Mouse (Mus musculus) neural tube, embryonic 13.5 days (tissue): ENCODE measurements at regions not wholly inside any gene's neighbourhood (a gene's known extent, or its start where the extent isn't known, plus 50 kb on each side); places are given as distances from the start of the nearest gene placed in this dataset.

Experiments used
- ATAC-seq: fragments of 200-750 bp; cut with Nextera tagmentation; 2 replicates; pipeline ENCODE4 v1.8.0; 2017; ENCODE audit warnings: low read depth, mild to moderate bottlenecking, moderate TSS enrichment, moderate library complexity
- H3K27ac ChIP-seq: fragments of 300-500 bp; sonication (generic); replicated peaks from 2 replicates; pipeline ENCODE4 v1.5.1; 2015; ENCODE audit warnings: moderate library complexity, mild to moderate bottlenecking, inconsistent platforms
- H3K27me3 ChIP-seq: fragments of 300-500 bp; sonication (generic); 2 replicates; pipeline ENCODE4 v1.6.1; 2015; ENCODE audit warnings: mild to moderate bottlenecking, inconsistent platforms
- H3K36me3 ChIP-seq: fragments of 300-500 bp; sonication (generic); 2 replicates; pipeline ENCODE4 v1.6.1; 2015; ENCODE audit warnings: mild to moderate bottlenecking, inconsistent platforms
- H3K4me1 ChIP-seq: fragments of 300-500 bp; sonication (generic); replicated peaks from 2 replicates; pipeline ENCODE4 v1.6.1; 2015; ENCODE audit warnings: inconsistent platforms
- H3K4me2 ChIP-seq: fragments of 300-500 bp; sonication (generic); 2 replicates; pipeline ENCODE4 v1.6.1; 2015; ENCODE audit warnings: inconsistent platforms, mild to moderate bottlenecking, moderate library complexity
- H3K4me3 ChIP-seq: fragments of 300-500 bp; sonication (generic); 2 replicates; pipeline ENCODE4 v1.5.1; 2015; ENCODE audit warnings: mild to moderate bottlenecking, inconsistent platforms
- H3K9ac ChIP-seq: fragments of 300-500 bp; sonication (generic); 2 replicates; pipeline ENCODE4 v1.6.1; 2015; ENCODE audit warnings: moderate library complexity, mild to moderate bottlenecking, inconsistent platforms
- H3K9me3 ChIP-seq: fragments of 300-500 bp; sonication (generic); 2 replicates; pipeline ENCODE4 v1.6.1; 2016; ENCODE audit warnings: inconsistent platforms
- WGBS: fragments of 180-500 bp; shearing (Covaris S2); methylation state at CpG from one replicate; pipeline ENCODE4 v1.1.7; 2015; 5-methylcytosine and 5-hydroxymethylcytosine counted together

- 83% methylated on average over 3 of the region's 3 CpGs for WGBS
Observed at GRCm38 (mm10) chr4:34172000-34172399, 122.0 kb upstream of the Spaca1 start.

DNA sequence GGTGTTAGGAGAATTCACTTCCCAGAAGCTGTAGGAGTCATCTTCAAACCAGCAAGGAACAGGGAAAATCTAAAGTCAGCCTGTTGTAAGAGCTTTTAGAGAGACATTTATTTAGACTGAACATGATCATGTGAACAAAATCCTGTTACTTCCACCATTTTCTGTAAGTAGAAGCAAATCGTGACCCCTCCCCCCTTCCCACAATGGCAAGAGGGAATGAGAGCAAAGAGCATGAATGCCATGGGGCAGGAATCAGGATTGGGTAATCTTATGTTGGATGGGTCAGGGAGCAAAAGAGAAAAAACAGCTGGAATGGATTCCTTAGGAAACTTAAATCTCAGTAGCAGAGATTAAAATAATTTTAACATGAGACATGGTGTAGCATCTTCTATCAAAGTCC lies 127.4 kb upstream of the Spaca1 start:
- Histone ChIP-seq H3K27ac (no peak overlapping the region), H3K27me3 (no peaks in the 10 kb centered on the region), H3K4me3 (no peak overlapping the region), H3K9ac (no peak overlapping the region), H3K4me2 (no peak overlapping the region), H3K36me3 (no peaks in the 10 kb centered on the region), H3K4me1 (no peaks in the 10 kb centered on the region), H3K9me3 (no peaks in the 10 kb centered on the region; the same call in 1 of the 2 replicates)
- WGBS = 85% methylated on average over 1 of the region's 1 CpGs
- no peak for ATAC-seq

More at GRCm38 (mm10) chr4:34172000-34172399, 122.0 kb upstream of the Spaca1 start:
- Histone ChIP-seq H3K9ac (no peak overlapping the region), H3K36me3 (no peaks in the 10 kb centered on the region), H3K4me2 (no peak overlapping the region), H3K4me1 (peaks cover 5% of the 10 kb centered on the region; the same call in 1 of the 2 replicates), H3K4me3 (no peak overlapping the region), H3K9me3 (no peaks in the 10 kb centered on the region), H3K27ac (no peak overlapping the region), H3K27me3 (no peaks in the 10 kb centered on the region)
- ATAC-seq = no peak

GRCm38 (mm10) chr4:34186522-34186921 lies 136.5 kb upstream of the Spaca1 start:
- H3K4me3 ChIP-seq = no peak overlapping the region
- no peaks in the 10 kb centered on the region for H3K4me1 ChIP-seq
- H3K36me3 ChIP-seq = no peaks in the 10 kb centered on the region
- H3K27me3 ChIP-seq = no peaks in the 10 kb centered on the region
- no peaks in the 10 kb centered on the region for H3K9me3 ChIP-seq
- H3K27ac ChIP-seq = no peak overlapping the region
- no peak for ATAC-seq
- H3K9ac ChIP-seq = no peak overlapping the region
- 91% methylated on average over 5 of the region's 5 CpGs for WGBS
- H3K4me2 ChIP-seq = no peak overlapping the region

DNA sequence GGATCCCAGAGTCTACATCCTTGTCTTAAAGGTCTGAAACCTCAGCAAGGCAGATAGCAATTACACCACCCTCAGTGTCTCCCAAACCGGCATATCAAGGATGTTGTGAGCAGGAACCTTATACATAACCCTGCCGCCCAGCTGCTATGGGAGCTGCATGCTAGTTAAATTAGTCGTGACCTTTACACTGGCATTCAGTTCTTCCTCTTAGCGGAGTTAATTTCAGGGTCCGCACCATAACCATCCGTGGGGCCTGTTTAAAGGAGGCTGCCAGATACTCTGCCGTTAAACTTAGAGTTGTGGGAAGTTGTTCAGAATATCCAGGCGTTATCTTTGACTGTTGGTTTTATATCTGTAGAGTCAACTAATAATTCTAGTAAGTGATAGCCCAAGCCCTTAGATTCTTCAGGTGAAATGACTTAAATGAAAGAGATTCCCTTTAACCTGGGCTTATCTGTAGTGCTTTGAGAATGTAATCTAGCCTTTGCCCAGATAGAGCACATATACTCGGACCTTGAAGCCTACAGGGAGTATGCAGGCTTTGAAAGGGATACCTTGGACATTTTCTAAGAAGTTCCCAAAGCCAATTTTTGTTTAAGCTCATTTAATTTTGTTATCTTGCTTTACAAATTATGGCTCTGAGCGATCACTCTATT lies 153.3 kb upstream of the Spaca1 start:
- H3K27ac ChIP-seq = no peak overlapping the region
- no peak overlapping the region for H3K4me2 ChIP-seq
- H3K36me3 ChIP-seq = no peaks in the 10 kb centered on the region
- H3K4me3 ChIP-seq = no peak overlapping the region
- no peak overlapping the region for H3K9ac ChIP-seq
- H3K27me3 ChIP-seq = no peaks in the 10 kb centered on the region
- no peaks in the 10 kb centered on the region for H3K4me1 ChIP-seq
- WGBS = 86% methylated on average over 10 of the region's 10 CpGs
- no peaks in the 10 kb centered on the region for H3K9me3 ChIP-seq
- ATAC-seq = no peak

GRCm38 (mm10) chr4:34209179-34209896 lies 159.3 kb upstream of the Spaca1 start:
- Histone ChIP-seq H3K36me3 (no peaks in the 10 kb centered on the region), H3K27ac (no peak overlapping the region), H3K9ac (no peak overlapping the region), H3K4me3 (no peak overlapping the region), H3K27me3 (no peaks in the 10 kb centered on the region), H3K9me3 (no peaks in the 10 kb centered on the region), H3K4me2 (no peak overlapping the region), H3K4me1 (no peaks in the 10 kb centered on the region)
- no peak for ATAC-seq
- WGBS = 62% methylated on average over 5 of the region's 5 CpGs

GRCm38 (mm10) chr4:34213731-34214130 lies 163.7 kb upstream of the Spaca1 start:
- no peak overlapping the region for H3K9ac ChIP-seq
- no peaks in the 10 kb centered on the region for H3K27me3 ChIP-seq
- no peaks in the 10 kb centered on the region for H3K36me3 ChIP-seq
- no peaks in the 10 kb centered on the region for H3K9me3 ChIP-seq
- no peak for ATAC-seq
- peaks cover 5% of the 10 kb centered on the region; the same call in 1 of the 2 replicates for H3K4me1 ChIP-seq
- no peak overlapping the region for H3K4me3 ChIP-seq
- no peak overlapping the region for H3K27ac ChIP-seq
- no peak overlapping the region for H3K4me2 ChIP-seq

- no peak overlapping the region for H3K27ac ChIP-seq
- H3K4me2 ChIP-seq = no peak overlapping the region
- peaks cover 5% of the 10 kb centered on the region; the same call in 1 of the 2 replicates for H3K4me1 ChIP-seq
- H3K9ac ChIP-seq = no peak overlapping the region
- no peaks in the 10 kb centered on the region for H3K27me3 ChIP-seq
- 85% methylated on average over 11 of the region's 11 CpGs for WGBS
- no peak overlapping the region for H3K4me3 ChIP-seq
- no peaks in the 10 kb centered on the region for H3K9me3 ChIP-seq
- no peaks in the 10 kb centered on the region for H3K36me3 ChIP-seq
- no peak for ATAC-seq
Observed at GRCm38 (mm10) chr4:34214346-34214745, 164.4 kb upstream of the Spaca1 start.

DNA sequence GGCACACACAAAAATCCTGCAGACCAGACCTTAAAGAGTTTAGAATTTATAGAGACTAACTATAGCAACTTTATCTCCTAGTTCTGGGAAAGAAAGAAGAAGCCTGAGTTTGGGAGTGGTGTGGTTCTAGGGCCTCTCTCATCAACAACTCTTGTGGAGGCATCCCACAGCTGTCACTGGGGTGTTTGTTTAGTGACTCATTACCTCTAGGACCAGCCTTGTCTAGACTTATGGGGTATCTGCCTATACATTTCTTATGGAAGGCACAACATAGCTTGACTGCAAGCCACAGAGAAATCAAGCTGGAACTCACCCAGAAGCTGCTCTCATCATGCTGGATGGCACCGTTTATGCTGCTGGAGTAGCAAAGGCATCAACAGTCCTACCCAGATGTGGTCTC lies 171.9 kb upstream of the Spaca1 start:
- H3K36me3 ChIP-seq = no peaks in the 10 kb centered on the region
- H3K27me3 ChIP-seq = no peaks in the 10 kb centered on the region
- no peak for ATAC-seq
- no peak overlapping the region for H3K27ac ChIP-seq
- H3K4me3 ChIP-seq = no peak overlapping the region
- no peak overlapping the region for H3K9ac ChIP-seq
- WGBS = 91% methylated on average over 1 of the region's 1 CpGs
- peaks cover 11% of the 10 kb centered on the region for H3K4me1 ChIP-seq
- H3K9me3 ChIP-seq = no peaks in the 10 kb centered on the region
- H3K4me2 ChIP-seq = no peak overlapping the region

- 0 out of 2 replicates have a peak, but pooled peaks have one; percentile 36 for ATAC-seq
- WGBS = 54% methylated on average over 5 of the region's 5 CpGs
- H3K27ac ChIP-seq = no peak overlapping the region
Observed at GRCm38 (mm10) chr4:34226089-34226840, 176.3 kb upstream of the Spaca1 start.

DNA sequence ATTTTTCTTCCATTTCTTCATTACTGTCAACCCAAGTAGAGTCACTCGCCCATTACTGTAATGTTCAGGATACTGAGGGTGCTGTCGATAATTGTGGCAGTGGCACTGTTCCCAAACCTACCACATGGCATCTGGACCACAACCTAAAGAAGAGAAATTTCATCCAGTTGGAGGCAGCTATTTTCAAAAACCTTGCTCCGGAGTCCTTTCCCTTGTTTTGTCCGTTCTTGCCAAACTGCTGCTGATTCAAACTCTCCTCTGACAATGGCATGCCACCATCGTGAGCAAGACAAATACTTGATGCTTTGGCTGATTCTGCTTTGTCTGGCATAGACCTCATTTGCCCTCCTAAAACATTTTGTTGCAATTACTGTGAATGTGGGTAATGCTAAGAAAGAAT lies 176.9 kb upstream of the Spaca1 start:
- Histone ChIP-seq H3K4me1 (peaks cover 5% of the 10 kb centered on the region; the same call in 1 of the 2 replicates), H3K36me3 (no peaks in the 10 kb centered on the region), H3K27me3 (no peaks in the 10 kb centered on the region), H3K9me3 (no peaks in the 10 kb centered on the region), H3K9ac (no peak overlapping the region), H3K4me3 (no peak overlapping the region), H3K27ac (no peak overlapping the region), H3K4me2 (no peak overlapping the region)
- WGBS = 89% methylated on average over 5 of the region's 5 CpGs
- no peak for ATAC-seq

More at GRCm38 (mm10) chr4:34226089-34226840, 176.3 kb upstream of the Spaca1 start:
- H3K27me3 ChIP-seq = no peaks in the 10 kb centered on the region
- no peak overlapping the region for H3K9ac ChIP-seq
- H3K36me3 ChIP-seq = no peaks in the 10 kb centered on the region
- H3K4me1 ChIP-seq = peaks cover 5% of the 10 kb centered on the region; the same call in 1 of the 2 replicates
- H3K4me3 ChIP-seq = no peak overlapping the region
- H3K9me3 ChIP-seq = no peaks in the 10 kb centered on the region
- H3K4me2 ChIP-seq = no peak overlapping the region

- Histone ChIP-seq H3K4me2 (no peak overlapping the region), H3K4me1 (peaks cover 5% of the 10 kb centered on the region; the same call in 1 of the 2 replicates), H3K4me3 (no peak overlapping the region), H3K36me3 (no peaks in the 10 kb centered on the region), H3K27ac (no peak overlapping the region), H3K27me3 (no peaks in the 10 kb centered on the region), H3K9ac (no peak overlapping the region), H3K9me3 (no peaks in the 10 kb centered on the region)
- WGBS = 75% methylated on average over 5 of the region's 5 CpGs
- no peak for ATAC-seq
Observed at GRCm38 (mm10) chr4:34227611-34228010, 177.6 kb upstream of the Spaca1 start.

- H3K36me3 ChIP-seq = no peaks in the 10 kb centered on the region
- H3K4me3 ChIP-seq = no peak overlapping the region
- H3K9me3 ChIP-seq = no peaks in the 10 kb centered on the region
- no peak overlapping the region for H3K27ac ChIP-seq
- WGBS = 19% methylated on average over 3 of the region's 3 CpGs
- no peak overlapping the region for H3K4me2 ChIP-seq
- H3K27me3 ChIP-seq = no peaks in the 10 kb centered on the region
- ATAC-seq = peak; percentile 84
- H3K4me1 ChIP-seq = peaks cover 17% of the 10 kb centered on the region
- no peak overlapping the region for H3K9ac ChIP-seq
Observed at GRCm38 (mm10) chr4:34231270-34231669, 181.3 kb upstream of the Spaca1 start.
